Mouse (Mus musculus): ENCODE data around the gene Wnt5b.

DNA sequence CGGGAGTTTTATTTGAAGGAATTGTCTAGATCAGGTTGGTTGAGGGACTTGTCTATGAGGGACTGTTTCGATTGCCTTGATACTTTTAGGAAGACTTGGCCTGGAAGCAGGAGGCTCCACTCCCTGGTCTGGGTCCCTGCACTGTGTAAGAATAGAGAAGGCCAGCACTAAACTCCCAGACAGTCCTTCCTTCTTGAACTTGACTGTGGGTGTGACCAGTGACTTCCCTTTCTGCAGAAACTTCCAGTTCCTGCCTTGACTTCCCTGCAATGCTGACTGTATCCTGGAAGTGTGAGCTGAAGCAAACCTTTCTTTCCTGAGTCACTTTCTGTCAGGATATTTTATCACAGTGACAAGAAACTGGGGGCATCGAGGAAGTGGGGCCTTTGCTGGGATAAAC, 73.4 kb downstream of the Wnt5b start:
- TF ChIP-seq CTCF (IDR thresholded peaks at IDR 0.05; ENCODE audit: control insufficient read depth, insufficient read depth, insufficient read length) (no peak), CEBPB (IDR thresholded peaks at IDR 0.05; ENCODE audit: low read depth) (no peak), MYOD1 (IDR thresholded peaks at IDR 0.05; ENCODE audit: control insufficient read depth, insufficient read length, low read depth) (no peak), MYOG (IDR thresholded peaks at IDR 0.05; ENCODE audit: control insufficient read depth, extremely low read depth, insufficient read length) (no peak), FOSL1 (IDR thresholded peaks at IDR 0.05; ENCODE audit: insufficient read depth, low read length, poor library complexity, severe bottlenecking) (no peak), USF1 (IDR thresholded peaks at IDR 0.05; ENCODE audit: low read depth) (no peak)

Data from C2C12 (cell line).